Mouse (Mus musculus): Measurements from ENCODE around the gene Slc7a6os. TPM values are rescaled to one million over a fixed set of nuclear protein-coding genes. Genes with fewer than 3 reads are reported as not detected.
"Not testable (repeated sequence)": the region's sequence is repeated elsewhere in the genome, so short reads cannot be mapped to it uniquely, and the experiment has no call there.

Gene Slc7a6os
- polyA plus RNA-seq, 1 experiment: 34.0 TPM

GRCm38 (mm10) chr8:106213959-106214358 lies 3.2 kb upstream of the Slc7a6os start:
- Histone ChIP-seq H3K4me1 (ENCODE audit: control insufficient read depth, insufficient read depth, low read length) (no peaks in the 10 kb centered on the region), H3K4me3 (ENCODE audit: insufficient read depth, low read length) (no peak overlapping the region), H3K27ac (ENCODE audit: insufficient read depth, low read length) (no peak overlapping the region)
- TF ChIP-seq CTCF (IDR thresholded peaks at IDR 0.05; ENCODE audit: borderline replicate concordance, insufficient read depth, low read length) (no peak), POLR2A (IDR thresholded peaks at IDR 0.05; ENCODE audit: low read depth, low read length) (no peak)

- H3K4me3 ChIP-seq (ENCODE audit: insufficient read depth, low read length): peak overlapping the region; percentile 72
- no peak for TF ChIP-seq POLR2A (IDR thresholded peaks at IDR 0.05; ENCODE audit: low read depth, low read length)
- TF ChIP-seq CTCF (IDR thresholded peaks at IDR 0.05; ENCODE audit: borderline replicate concordance, insufficient read depth, low read length): no peak
- H3K27ac ChIP-seq (ENCODE audit: insufficient read depth, low read length): peak overlapping the region; percentile 62
- no peaks in the 10 kb centered on the region for H3K4me1 ChIP-seq (ENCODE audit: control insufficient read depth, insufficient read depth, low read length)
Observed at GRCm38 (mm10) chr8:106211421-106211820, 686 bp upstream of the Slc7a6os start.

- TF ChIP-seq POLR2A (IDR thresholded peaks at IDR 0.05; ENCODE audit: low read depth, low read length) (peak; percentile 67), CTCF (IDR thresholded peaks at IDR 0.05; ENCODE audit: borderline replicate concordance, insufficient read depth, low read length) (no peak)
- Histone ChIP-seq H3K27ac (ENCODE audit: insufficient read depth, low read length) (peak overlapping the region; percentile 76), H3K4me1 (ENCODE audit: control insufficient read depth, insufficient read depth, low read length) (no peaks in the 10 kb centered on the region), H3K4me3 (ENCODE audit: insufficient read depth, low read length) (peak overlapping the region; percentile 87)
Observed at GRCm38 (mm10) chr8:106210035-106210731, 552 bp downstream of the Slc7a6os start.

GRCm38 (mm10) chr8:106199596-106199995 lies 11.1 kb downstream of the Slc7a6os start:
- not testable (repeated sequence) for H3K4me3 ChIP-seq (ENCODE audit: insufficient read depth, low read length); H3K27ac ChIP-seq (ENCODE audit: insufficient read depth, low read length); H3K4me1 ChIP-seq (ENCODE audit: control insufficient read depth, insufficient read depth, low read length)

GRCm38 (mm10) chr8:106198741-106199140 lies 12.0 kb downstream of the Slc7a6os start:
- TF ChIP-seq POLR2A (IDR thresholded peaks at IDR 0.05; ENCODE audit: low read depth, low read length): no peak
- no peak for TF ChIP-seq CTCF (IDR thresholded peaks at IDR 0.05; ENCODE audit: borderline replicate concordance, insufficient read depth, low read length)
- Histone ChIP-seq H3K27ac (ENCODE audit: insufficient read depth, low read length) (peak overlapping the region; percentile 64), H3K4me1 (ENCODE audit: control insufficient read depth, insufficient read depth, low read length) (peaks cover 8% of the 10 kb centered on the region), H3K4me3 (ENCODE audit: insufficient read depth, low read length) (no peak overlapping the region)

GRCm38 (mm10) chr8:106194062-106194461 lies 16.7 kb downstream of the Slc7a6os start:
- H3K4me3 ChIP-seq (ENCODE audit: insufficient read depth, low read length): no peak overlapping the region
- no peak overlapping the region for H3K27ac ChIP-seq (ENCODE audit: insufficient read depth, low read length)
- peaks cover 8% of the 10 kb centered on the region for H3K4me1 ChIP-seq (ENCODE audit: control insufficient read depth, insufficient read depth, low read length)
- TF ChIP-seq CTCF (IDR thresholded peaks at IDR 0.05; ENCODE audit: borderline replicate concordance, insufficient read depth, low read length) (no peak), POLR2A (IDR thresholded peaks at IDR 0.05; ENCODE audit: low read depth, low read length) (no peak)

- no peak overlapping the region for H3K4me3 ChIP-seq (ENCODE audit: insufficient read depth, low read length)
- no peak overlapping the region for H3K27ac ChIP-seq (ENCODE audit: insufficient read depth, low read length)
- peaks cover 2% of the 10 kb centered on the region for H3K4me1 ChIP-seq (ENCODE audit: control insufficient read depth, insufficient read depth, low read length)
- TF ChIP-seq POLR2A (IDR thresholded peaks at IDR 0.05; ENCODE audit: low read depth, low read length): no peak
- TF ChIP-seq CTCF (IDR thresholded peaks at IDR 0.05; ENCODE audit: borderline replicate concordance, insufficient read depth, low read length): no peak
Observed at GRCm38 (mm10) chr8:106193162-106193561, 17.6 kb downstream of the Slc7a6os start.

- H3K4me3 ChIP-seq (ENCODE audit: insufficient read depth, low read length): no peak overlapping the region
- TF ChIP-seq POLR2A (IDR thresholded peaks at IDR 0.05; ENCODE audit: low read depth, low read length) (no peak), CTCF (IDR thresholded peaks at IDR 0.05; ENCODE audit: borderline replicate concordance, insufficient read depth, low read length) (no peak)
- no peak overlapping the region for H3K27ac ChIP-seq (ENCODE audit: insufficient read depth, low read length)
- no peaks in the 10 kb centered on the region for H3K4me1 ChIP-seq (ENCODE audit: control insufficient read depth, insufficient read depth, low read length)
Observed at GRCm38 (mm10) chr8:106191639-106192038, 19.1 kb downstream of the Slc7a6os start.

GRCm38 (mm10) chr8:106189162-106189561 lies 21.6 kb downstream of the Slc7a6os start:
- H3K27ac ChIP-seq (ENCODE audit: insufficient read depth, low read length): no peak overlapping the region
- H3K4me1 ChIP-seq (ENCODE audit: control insufficient read depth, insufficient read depth, low read length): no peaks in the 10 kb centered on the region; the same call in 1 of the 2 replicates
- TF ChIP-seq POLR2A (IDR thresholded peaks at IDR 0.05; ENCODE audit: low read depth, low read length) (no peak), CTCF (IDR thresholded peaks at IDR 0.05; ENCODE audit: borderline replicate concordance, insufficient read depth, low read length) (no peak)
- H3K4me3 ChIP-seq (ENCODE audit: insufficient read depth, low read length): no peak overlapping the region

GRCm38 (mm10) chr8:106186394-106186793 lies 24.3 kb downstream of the Slc7a6os start:
- TF ChIP-seq POLR2A (IDR thresholded peaks at IDR 0.05; ENCODE audit: low read depth, low read length) (no peak), CTCF (IDR thresholded peaks at IDR 0.05; ENCODE audit: borderline replicate concordance, insufficient read depth, low read length) (no peak)
- Histone ChIP-seq H3K4me3 (ENCODE audit: insufficient read depth, low read length) (no peak overlapping the region), H3K27ac (ENCODE audit: insufficient read depth, low read length) (peak overlapping the region; percentile 66), H3K4me1 (ENCODE audit: control insufficient read depth, insufficient read depth, low read length) (no peaks in the 10 kb centered on the region; the same call in 1 of the 2 replicates)
